Mouse (Mus musculus) liver, embryonic 14.5 days (tissue): Measurements from ENCODE around the gene Ugt2b38. TPM values are rescaled to one million over a fixed set of nuclear protein-coding genes. Genes with fewer than 3 reads are reported as not detected.
"Not testable (repeated sequence)": the region's sequence is repeated elsewhere in the genome, so short reads cannot be mapped to it uniquely, and the experiment has no call there.

ENCODE experiments used
- ATAC-seq: fragments of 200-750 bp; cut with Nextera tagmentation; 2 replicates; pipeline ENCODE4 v1.8.0; 2017; ENCODE audit warnings: moderate number of reproducible peaks, mild to moderate bottlenecking, moderate library complexity; ENCODE audit not compliant: insufficient read depth
- DNase-seq, 3 experiments: peaks; one replicate each; pipeline ENCODE4 v3.0.0-alpha.2; 2012 to 2013; ENCODE audit warnings: low read depth in 3 of 3, low spot score in 3 of 3
- H3K27ac ChIP-seq: fragments of 300-500 bp; sonication (generic); 2 replicates; pipeline ENCODE4 v1.5.1; 2014; ENCODE audit warnings: moderate library complexity, mild to moderate bottlenecking, control low read depth, inconsistent platforms
- H3K27me3 ChIP-seq: fragments of 300-500 bp; sonication (generic); 2 replicates; pipeline ENCODE4 v1.6.1; 2014; ENCODE audit warnings: mild to moderate bottlenecking, low read length, moderate library complexity; ENCODE audit not compliant: control insufficient read depth, insufficient read depth
- H3K36me3 ChIP-seq: fragments of 300-500 bp; sonication (generic); replicated peaks from 2 replicates; pipeline ENCODE4 v1.6.1; 2014; ENCODE audit warnings: low read depth; ENCODE audit not compliant: control insufficient read depth, insufficient read depth
- H3K4me1 ChIP-seq, 2 experiments: fragments of 200-500 bp in 1 of 2; fragments of 300-500 bp in 1 of 2; sonication (generic) in 1 of 2; replicated peaks; 2 replicates each; pipeline ENCODE4 v1.6.1; 2012 to 2014; ENCODE audit warnings: antibody characterized with exemption in 1 of 2, inconsistent platforms in 1 of 2, low read length in 1 of 2; ENCODE audit not compliant: control insufficient read depth in 2 of 2, insufficient read depth in 2 of 2
- H3K4me2 ChIP-seq: fragments of 300-500 bp; sonication (generic); 2 replicates; pipeline ENCODE4 v1.6.1; 2014; ENCODE audit warnings: low read depth, mild to moderate bottlenecking, control low read depth, moderate library complexity
- H3K4me3 ChIP-seq, 2 experiments: fragments of 200-500 bp in 1 of 2; fragments of 300-500 bp in 1 of 2; sonication (generic) in 1 of 2; 2 replicates each; pipeline ENCODE4 v1.5.1; 2012 to 2014; ENCODE audit warnings: low read depth in 2 of 2, low read length in 2 of 2, mild to moderate bottlenecking in 2 of 2, control low read depth in 1 of 2, inconsistent platforms in 1 of 2, moderate library complexity in 1 of 2; ENCODE audit not compliant: insufficient read depth in 1 of 2
- H3K9ac ChIP-seq: fragments of 300-500 bp; sonication (generic); replicated peaks from 2 replicates; pipeline ENCODE4 v1.6.1; 2014; ENCODE audit warnings: mild to moderate bottlenecking, control low read depth, moderate library complexity
- H3K9me3 ChIP-seq: fragments of 300-500 bp; sonication (generic); 2 replicates; pipeline ENCODE4 v1.6.1; 2016; ENCODE audit warnings: low read length, mixed read lengths; ENCODE audit not compliant: control insufficient read depth
- CTCF ChIP-seq: IDR thresholded peaks from 2 replicates; pipeline ENCODE4 v1.5.1; 2016; ENCODE audit warnings: antibody characterized with exemption, low read depth, control low read depth
- EP300 ChIP-seq: IDR thresholded peaks from 2 replicates; pipeline ENCODE4 v1.6.1; 2016; ENCODE audit warnings: antibody characterized with exemption, low read depth
- WGBS: fragments of 180-500 bp; shearing (Covaris S2); extraction: QIAGEN DNeasy Blood & Tissue Kit; methylation state at CpG from one replicate; pipeline ENCODE4 v1.1.7; 2014; ENCODE audit not compliant: insufficient replicate concordance; 5-methylcytosine and 5-hydroxymethylcytosine counted together
- polyA plus RNA-seq, 2 experiments: library from polyadenylated mRNA; depleted of rRNA in 1 of 2; stranded (reverse) in 1 of 2; unstranded in 1 of 2; fragments of >200 nt; fragmentation: Nextera tagmentation in 1 of 2; extraction: Ambion mirVana in 1 of 2; gene quantifications; 2 replicates each; pipeline versions ENCODE4 v1.2.1 to v1.2.3; 2012 to 2014

The Ugt2b38 gene
- polyA plus RNA-seq (2012; rRNA removed) (not detected in 2 replicates), polyA plus RNA-seq (2014; fragmentation: Nextera tagmentation; extraction: Ambion mirVana) (not detected in 2 replicates)

DNA sequence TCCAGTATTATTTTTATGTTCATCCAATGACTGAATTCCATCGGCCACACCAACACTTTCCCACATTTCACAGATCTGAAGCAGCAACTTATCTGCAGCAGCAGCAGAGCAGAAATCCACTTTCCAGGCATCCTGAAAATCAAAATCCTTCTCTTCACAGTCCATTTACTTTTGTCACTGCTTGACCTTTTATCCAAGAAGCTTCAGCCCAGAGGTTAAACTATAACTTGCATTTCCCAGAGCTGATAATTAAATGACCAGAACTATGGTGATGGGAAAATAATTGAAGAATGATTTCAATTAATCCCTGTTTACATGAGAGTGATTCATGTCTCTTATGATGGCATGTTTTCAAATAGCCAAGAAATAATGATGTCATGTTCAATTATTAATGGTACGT is at the start of gene Ugt2b38:
TSS of gene Ugt2b38 (minus strand) at position 163 of the 400 bp plus-strand sequence.
- ATAC-seq, H3K9me3 ChIP-seq, H3K4me3 ChIP-seq: not testable (repeated sequence)

DNA sequence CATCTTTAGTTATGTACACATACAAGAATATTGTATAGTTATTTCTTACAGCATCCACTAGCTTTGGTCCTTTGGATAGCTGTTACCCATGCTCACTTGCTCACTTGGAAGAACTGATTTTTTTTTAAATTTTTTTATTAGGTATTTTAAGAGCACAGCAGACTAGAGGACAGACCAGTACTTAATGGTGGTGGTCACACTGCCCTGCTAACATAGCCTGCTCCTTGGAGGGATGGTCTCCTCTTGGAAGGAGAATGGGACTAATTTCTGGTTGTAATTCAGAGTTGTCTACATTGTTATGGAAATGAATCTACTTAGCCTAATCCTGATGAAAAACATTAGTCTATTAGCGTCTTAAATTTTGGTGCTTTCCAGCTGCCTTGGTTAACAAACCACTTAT is 34.8 kb upstream of the Ugt2b38 start:
- no peaks in the 10 kb centered on the region for H3K36me3 ChIP-seq
- H3K27me3 ChIP-seq = no peaks in the 10 kb centered on the region
- no peaks in the 10 kb centered on the region for H3K4me1 ChIP-seq
- no peak overlapping the region for H3K27ac ChIP-seq
- no peak overlapping the region for H3K4me3 ChIP-seq
- 44% methylated on average over 1 of the region's 1 CpGs for WGBS
- no peaks in the 10 kb centered on the region for H3K9me3 ChIP-seq
- no peak for DNase-seq
- no peak overlapping the region for H3K4me2 ChIP-seq
- no peak for ATAC-seq
- H3K9ac ChIP-seq = no peak overlapping the region
- TF ChIP-seq EP300 = no peak
- TF ChIP-seq CTCF = no peak

More for the DNA sequence above, at the start of gene Ugt2b38:
- H3K27ac ChIP-seq, H3K4me1 ChIP-seq, DNase-seq, H3K36me3 ChIP-seq, H3K9ac ChIP-seq, H3K27me3 ChIP-seq, H3K4me2 ChIP-seq: not testable (repeated sequence)
- WGBS = 79% methylated on average over 1 of the region's 2 CpGs

DNA sequence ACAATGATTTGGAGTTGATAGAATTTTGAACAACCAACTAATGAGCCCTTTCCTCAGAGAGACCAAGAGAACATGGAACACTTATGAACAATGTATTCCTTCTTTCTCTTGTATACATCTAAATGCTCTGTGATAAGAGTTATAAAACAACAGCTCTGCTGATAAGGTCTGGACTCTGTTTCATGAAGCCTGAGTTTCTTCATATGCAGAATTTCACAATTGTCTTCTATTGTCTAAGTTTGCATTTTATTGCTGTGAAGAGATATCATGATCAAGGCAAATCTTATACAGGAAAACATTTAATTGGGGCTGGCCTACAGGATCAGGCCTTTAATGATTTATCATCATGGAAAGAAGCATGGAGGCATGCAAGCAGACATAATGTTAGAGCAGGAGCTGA is 33.7 kb upstream of the Ugt2b38 start:
- no peak overlapping the region for H3K4me3 ChIP-seq
- no peaks in the 10 kb centered on the region for H3K27me3 ChIP-seq
- H3K9ac ChIP-seq = no peak overlapping the region
- H3K9me3 ChIP-seq = no peaks in the 10 kb centered on the region
- no peak overlapping the region for H3K4me2 ChIP-seq
- ATAC-seq (no peak), DNase-seq (no peak)
- H3K27ac ChIP-seq = no peak overlapping the region
- TF ChIP-seq EP300 (no peak), CTCF (no peak)
- H3K36me3 ChIP-seq = no peaks in the 10 kb centered on the region
- no peaks in the 10 kb centered on the region for H3K4me1 ChIP-seq

DNA sequence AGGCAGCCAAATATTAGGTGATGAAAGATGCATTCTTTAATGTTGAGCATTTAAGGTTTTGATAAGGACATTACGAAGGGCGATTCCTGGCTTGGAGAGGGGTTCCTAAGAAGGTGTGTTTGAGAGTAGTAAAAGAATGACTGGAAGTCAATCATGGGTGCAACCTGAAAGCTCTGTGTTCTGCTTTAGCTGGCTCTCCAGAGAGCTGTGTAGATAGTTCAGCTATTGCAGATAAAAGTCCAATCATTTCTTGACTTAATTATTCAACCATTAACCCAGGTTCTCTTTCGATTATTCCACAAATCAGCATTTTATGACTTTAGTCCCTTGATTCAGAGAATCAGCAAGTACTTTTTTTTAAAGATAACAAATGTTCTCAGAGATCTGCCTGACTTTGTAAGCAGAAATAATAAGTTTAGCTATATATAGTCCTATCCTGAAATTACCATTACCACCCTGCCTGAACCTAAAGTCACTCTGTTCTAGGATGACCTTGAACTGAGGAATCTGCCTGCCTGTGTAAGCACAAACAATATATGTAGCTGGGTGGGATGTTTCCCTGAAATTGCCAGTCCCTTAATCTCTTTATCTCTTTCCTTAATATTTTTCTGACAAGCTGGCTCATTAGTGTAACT is 32.3 kb upstream of the Ugt2b38 start:
- no peaks in the 10 kb centered on the region for H3K9me3 ChIP-seq
- no peak overlapping the region for H3K4me2 ChIP-seq
- H3K4me3 ChIP-seq = no peak overlapping the region
- H3K4me1 ChIP-seq = no peaks in the 10 kb centered on the region
- H3K9ac ChIP-seq = no peak overlapping the region
- no peaks in the 10 kb centered on the region for H3K36me3 ChIP-seq
- DNase-seq (no peak), ATAC-seq (no peak)
- H3K27me3 ChIP-seq = no peaks in the 10 kb centered on the region
- WGBS = 70% methylated on average over 3 of the region's 3 CpGs
- TF ChIP-seq EP300 (no peak), CTCF (no peak)
- no peak overlapping the region for H3K27ac ChIP-seq

DNA sequence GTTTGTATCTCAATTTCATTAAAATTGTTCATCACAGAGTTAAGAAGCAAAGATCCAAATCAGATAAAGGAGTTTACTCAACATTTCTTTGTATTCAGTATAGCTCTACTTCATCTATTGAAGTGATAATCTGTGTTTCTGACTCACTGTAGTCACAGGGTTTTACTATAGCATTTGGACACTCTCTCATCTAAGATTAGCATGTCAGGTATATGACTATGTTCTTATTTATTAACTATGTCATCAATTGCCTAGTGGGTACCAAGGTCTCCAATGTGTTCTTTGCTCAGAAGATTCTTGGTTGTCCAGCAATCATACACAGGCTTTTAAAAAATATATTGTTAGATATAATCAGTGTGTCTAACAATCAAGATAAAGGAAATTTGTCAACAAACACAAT is 31.5 kb upstream of the Ugt2b38 start:
- Histone ChIP-seq H3K27me3 (no peaks in the 10 kb centered on the region), H3K9ac (no peak overlapping the region), H3K9me3 (no peaks in the 10 kb centered on the region), H3K27ac (no peak overlapping the region), H3K4me3 (no peak overlapping the region), H3K36me3 (no peaks in the 10 kb centered on the region), H3K4me2 (no peak overlapping the region), H3K4me1 (no peaks in the 10 kb centered on the region)
- DNase-seq (no peak), ATAC-seq (no peak)
- TF ChIP-seq CTCF (no peak), EP300 (no peak)

DNA sequence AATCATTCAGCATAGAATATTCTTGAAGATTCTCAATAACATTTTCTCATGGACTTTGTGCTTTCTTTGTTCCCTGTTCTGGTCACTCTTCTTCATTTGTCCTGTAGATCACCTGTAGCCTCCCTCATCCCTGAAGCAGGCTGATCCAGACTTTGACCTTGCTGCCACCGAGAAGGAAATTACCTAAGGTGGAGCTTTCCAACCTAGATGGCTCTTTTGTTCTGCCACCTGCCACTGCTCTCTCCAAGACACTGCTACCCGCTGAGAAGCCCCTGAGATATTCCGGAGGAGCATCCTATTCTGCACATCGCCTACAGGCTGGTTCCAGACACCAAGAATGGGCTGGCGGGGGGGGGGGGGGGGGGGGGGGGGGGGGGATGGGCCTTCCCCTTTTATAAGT is 28.5 kb upstream of the Ugt2b38 start:
- H3K27ac ChIP-seq = not testable (repeated sequence)

More for the DNA sequence above, 28.5 kb upstream of the Ugt2b38 start:
- DNase-seq, H3K4me1 ChIP-seq, H3K9me3 ChIP-seq, H3K27me3 ChIP-seq, H3K4me3 ChIP-seq, ATAC-seq, H3K4me2 ChIP-seq, H3K36me3 ChIP-seq, H3K9ac ChIP-seq: not testable (repeated sequence)
- 72% methylated on average over 4 of the region's 5 CpGs for WGBS
